Comparison of ENCODE assay signal across 8 mouse cellular contexts in genomic region chr17:7874776-7875531, GRCm38 (mm10). TPM values are rescaled to one million over a fixed set of nuclear protein-coding genes. Genes with fewer than 3 reads are reported as not detected.
DNase-seq lines count a peak whose midpoint lies in the region; ATAC-seq lines count a peak whose summit lies in the region.
"Had no signal": no experiment of that assay in that cellular context is flagged by ENCODE, and none has a peak within 500 bp of the region (broad histone marks: within the 10 kb centered on the region; RNA-seq: fewer than 3 reads in every experiment).

No protein-coding gene starts in this region.

- 86% methylated on average over 21 of the region's 21 CpGs for WGBS in embryonic facial prominence, embryonic 10.5 days

- H3K27ac ChIP-seq in embryonic facial prominence, embryonic 10.5 days (replicated peaks) = peak overlapping the region; percentile 40; the same call in 1 of the 2 replicates

- no peaks in the 10 kb centered on the region for H3K27me3 ChIP-seq in embryonic facial prominence, embryonic 10.5 days (replicated peaks; ENCODE audit: low read depth, poor library complexity, severe bottlenecking)

- peak; percentile 25 for DNase-seq in lung, postnatal 36 days
- no peak for DNase-seq in lung, adult 18-20 months
- DNase-seq in embryonic facial prominence, embryonic 10.5 days (ENCODE audit: low spot score) = no peak
- peak; percentile 43 to 54 for DNase-seq in thymus, postnatal 36 days
- no peak for DNase-seq in ovary, postnatal 36 days (ENCODE audit: low spot score)
- DNase-seq: cerebellum, postnatal 36 days had no signal

- H3K4me3 ChIP-seq in embryonic facial prominence, embryonic 10.5 days = no peak overlapping the region

- H3K4me1 ChIP-seq in embryonic facial prominence, embryonic 10.5 days = peaks cover 30% of the 10 kb centered on the region

- H3K9me3 ChIP-seq in embryonic facial prominence, embryonic 10.5 days = no peaks in the 10 kb centered on the region

- no peaks in the 10 kb centered on the region for H3K36me3 ChIP-seq in embryonic facial prominence, embryonic 10.5 days (replicated peaks)

- ATAC-seq in megakaryocyte progenitor cell, adult 5-6 weeks (replicated peaks; ENCODE audit: poor library complexity) = peak; percentile 69
- ATAC-seq in erythroblast, adult 5-6 weeks (replicated peaks; ENCODE audit: low FRiP score, poor library complexity, severe bottlenecking) = no peak

RNA-seq across cellular contexts. Expression of gene Fndc1, which starts 47.9 kb away (rescaled TPM):
- 0.60 and 1.3 TPM in 2 replicates for polyA plus RNA-seq in embryonic facial prominence, embryonic 10.5 days (2016; fragmentation: Nextera tagmentation; extraction: Ambion mirVana)
- total RNA-seq in megakaryocyte progenitor cell, adult 5-6 weeks (2015) = 0.12 TPM in 1 of 2 replicates, not detected in the other
- not detected in 2 replicates for total RNA-seq in megakaryocyte progenitor cell, adult 5-6 weeks (2017)
- total RNA-seq in erythroblast, adult 5-6 weeks (2015; ENCODE audit: low replicate concordance) = not detected in 2 replicates
- 0.14 TPM in 1 of 2 replicates, not detected in the other for total RNA-seq in erythroblast, adult 5-6 weeks (2017; ENCODE audit: low replicate concordance)

RNA-seq across cellular contexts. Expression of gene Tagap, which starts 50.8 kb away (rescaled TPM):
- polyA plus RNA-seq in embryonic facial prominence, embryonic 10.5 days (2016; fragmentation: Nextera tagmentation; extraction: Ambion mirVana) = 0.36 and 0.37 TPM in 2 replicates
- 24.1 and 30.4 TPM in 2 replicates for total RNA-seq in megakaryocyte progenitor cell, adult 5-6 weeks (2015)
- 16.3 and 26.6 TPM in 2 replicates for total RNA-seq in megakaryocyte progenitor cell, adult 5-6 weeks (2017)
- 6.5 and 11.9 TPM in 2 replicates for total RNA-seq in erythroblast, adult 5-6 weeks (2015; ENCODE audit: low replicate concordance)
- 5.2 and 6.1 TPM in 2 replicates for total RNA-seq in erythroblast, adult 5-6 weeks (2017; ENCODE audit: low replicate concordance)

Comparison
In these comparisons a context has a peak if more than half of its experiments do, and no peak if none do; other contexts are left out.
1. DNase-seq: peak in lung, postnatal 36 days (single experiment) and thymus, postnatal 36 days (2 of 2); none in lung, adult 18-20 months (0 of 2), embryonic facial prominence, embryonic 10.5 days (single experiment) and ovary, postnatal 36 days (single experiment).